Mouse (Mus musculus): ENCODE data around the gene Krt8.

Krt8 gene

GRCm38 (mm10) chr15:101976023-101976422 lies 28.3 kb downstream of the Krt8 start:
- no peak for DNase-seq (ENCODE audit: low read depth, low spot score)

- DNase-seq (ENCODE audit: low read depth, low spot score), result no peak
Measured at GRCm38 (mm10) chr15:101974083-101974845, 30.0 kb downstream of the Krt8 start.

- peak; percentile 91 for DNase-seq (ENCODE audit: low read depth, low spot score)
Measured at GRCm38 (mm10) chr15:101973414-101974077, 30.7 kb downstream of the Krt8 start.

- peak; percentile 28 for DNase-seq (ENCODE audit: low read depth, low spot score)
Measured at GRCm38 (mm10) chr15:101970536-101970935, 33.7 kb downstream of the Krt8 start.

GRCm38 (mm10) chr15:101966808-101967207 lies 37.5 kb downstream of the Krt8 start:
- DNase-seq (ENCODE audit: low read depth, low spot score), result no peak

GRCm38 (mm10) chr15:101958891-101959290 lies 45.4 kb downstream of the Krt8 start:
- no peak for DNase-seq (ENCODE audit: low read depth, low spot score)

GRCm38 (mm10) chr15:101954187-101954586 lies 50.1 kb downstream of the Krt8 start, which contains the start of gene Krt78:
TSS of gene Krt78 (minus strand) at chr15:101954287.
- no peak for DNase-seq (ENCODE audit: low read depth, low spot score)

GRCm38 (mm10) chr15:101952733-101953474 lies 51.4 kb downstream of the Krt8 start:
- no peak for DNase-seq (ENCODE audit: low read depth, low spot score)

Data from brain, adult 2 months (tissue).